Mouse (Mus musculus): Measurements from ENCODE around the gene Retsat. TPM values are rescaled to one million over a fixed set of nuclear protein-coding genes. Genes with fewer than 3 reads are reported as not detected.

Gene Retsat
- polyA plus RNA-seq, 1 experiment from 2014 or later, result 9.5 TPM

GRCm38 (mm10) chr6:72576041-72576440 is 22.2 kb upstream of the Retsat start:
- no peak overlapping the region for H3K4me3 ChIP-seq (ENCODE audit: low read depth, low read length)
- WGBS, result 98% methylated on average over 3 of the region's 3 CpGs
- H3K27me3 ChIP-seq (ENCODE audit: control insufficient read depth, insufficient read depth, low read length), result no peaks in the 10 kb centered on the region
- H3K9me3 ChIP-seq (replicated peaks; ENCODE audit: control insufficient read depth, low read length), result no peaks in the 10 kb centered on the region
- no peaks in the 10 kb centered on the region for H3K36me3 ChIP-seq (replicated peaks; ENCODE audit: control insufficient read depth, insufficient read depth, low read depth, low read length)
- no peak overlapping the region for H3K27ac ChIP-seq (replicated peaks; ENCODE audit: low read depth, low read length)
- DNase-seq (ENCODE audit: low spot score), result no peak
- no peak overlapping the region for H3K9ac ChIP-seq (replicated peaks; ENCODE audit: low read length)
- no peaks in the 10 kb centered on the region for H3K4me1 ChIP-seq (ENCODE audit: control insufficient read depth, insufficient read depth, low read length)
- H3K4me2 ChIP-seq (ENCODE audit: low read depth, low read length), result no peak overlapping the region
- ATAC-seq (replicated peaks; ENCODE audit: insufficient number of reproducible peaks, low FRiP score, low TSS enrichment, low read depth), result no peak

- Histone ChIP-seq H3K36me3 (replicated peaks; ENCODE audit: control insufficient read depth, insufficient read depth, low read depth, low read length) (no peaks in the 10 kb centered on the region), H3K4me1 (ENCODE audit: control insufficient read depth, insufficient read depth, low read length) (no peaks in the 10 kb centered on the region), H3K4me2 (ENCODE audit: low read depth, low read length) (no peak overlapping the region), H3K9ac (replicated peaks; ENCODE audit: low read length) (no peak overlapping the region), H3K9me3 (replicated peaks; ENCODE audit: control insufficient read depth, low read length) (no peaks in the 10 kb centered on the region), H3K4me3 (ENCODE audit: low read depth, low read length) (no peak overlapping the region), H3K27ac (replicated peaks; ENCODE audit: low read depth, low read length) (no peak overlapping the region), H3K27me3 (ENCODE audit: control insufficient read depth, insufficient read depth, low read length) (no peaks in the 10 kb centered on the region)
- ATAC-seq (replicated peaks; ENCODE audit: insufficient number of reproducible peaks, low FRiP score, low TSS enrichment, low read depth) (no peak), DNase-seq (ENCODE audit: low spot score) (peak; percentile 23)
- WGBS, result 74% methylated on average over 11 of the region's 11 CpGs
Measured at GRCm38 (mm10) chr6:72581625-72582382, 16.5 kb upstream of the Retsat start.

GRCm38 (mm10) chr6:72583211-72583839 is 14.9 kb upstream of the Retsat start:
- Histone ChIP-seq H3K9me3 (replicated peaks; ENCODE audit: control insufficient read depth, low read length) (no peaks in the 10 kb centered on the region), H3K4me3 (ENCODE audit: low read depth, low read length) (no peak overlapping the region), H3K27ac (replicated peaks; ENCODE audit: low read depth, low read length) (no peak overlapping the region), H3K4me1 (ENCODE audit: control insufficient read depth, insufficient read depth, low read length) (no peaks in the 10 kb centered on the region), H3K9ac (replicated peaks; ENCODE audit: low read length) (no peak overlapping the region), H3K36me3 (replicated peaks; ENCODE audit: control insufficient read depth, insufficient read depth, low read depth, low read length) (no peaks in the 10 kb centered on the region), H3K27me3 (ENCODE audit: control insufficient read depth, insufficient read depth, low read length) (no peaks in the 10 kb centered on the region), H3K4me2 (ENCODE audit: low read depth, low read length) (no peak overlapping the region)
- no peak for DNase-seq (ENCODE audit: low spot score)
- ATAC-seq (replicated peaks; ENCODE audit: insufficient number of reproducible peaks, low FRiP score, low TSS enrichment, low read depth), result no peak
- 91% methylated on average over 4 of the region's 4 CpGs for WGBS

DNA sequence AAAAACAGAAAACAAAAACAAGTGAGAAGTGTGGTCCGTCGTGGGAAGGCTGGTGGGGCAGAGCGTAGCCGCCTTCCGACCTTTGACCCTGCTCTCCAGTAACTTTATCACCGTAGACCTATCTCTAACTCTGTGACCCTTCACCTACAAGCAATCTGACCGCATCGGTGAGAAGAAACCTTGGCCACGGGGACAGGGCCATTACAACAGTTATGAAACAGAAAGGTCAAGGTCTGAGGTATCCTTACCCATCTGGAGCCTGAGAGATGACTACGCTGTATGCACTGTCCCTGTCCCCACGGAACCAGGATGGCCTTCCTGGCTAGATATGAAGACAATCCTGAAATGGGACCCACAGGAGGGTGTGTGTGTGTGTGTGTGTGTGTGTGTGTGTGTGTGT is 14.1 kb upstream of the Retsat start:
- Histone ChIP-seq H3K27ac (replicated peaks; ENCODE audit: low read depth, low read length) (no peak overlapping the region), H3K9ac (replicated peaks; ENCODE audit: low read length) (no peak overlapping the region), H3K4me1 (ENCODE audit: control insufficient read depth, insufficient read depth, low read length) (no peaks in the 10 kb centered on the region), H3K27me3 (ENCODE audit: control insufficient read depth, insufficient read depth, low read length) (no peaks in the 10 kb centered on the region), H3K4me2 (ENCODE audit: low read depth, low read length) (no peak overlapping the region), H3K9me3 (replicated peaks; ENCODE audit: control insufficient read depth, low read length) (no peaks in the 10 kb centered on the region), H3K36me3 (replicated peaks; ENCODE audit: control insufficient read depth, insufficient read depth, low read depth, low read length) (no peaks in the 10 kb centered on the region), H3K4me3 (ENCODE audit: low read depth, low read length) (no peak overlapping the region)
- 75% methylated on average over 11 of the region's 11 CpGs for WGBS
- DNase-seq (ENCODE audit: low spot score) (no peak), ATAC-seq (replicated peaks; ENCODE audit: insufficient number of reproducible peaks, low FRiP score, low TSS enrichment, low read depth) (no peak)

- no peaks in the 10 kb centered on the region for H3K27me3 ChIP-seq (ENCODE audit: control insufficient read depth, insufficient read depth, low read length)
- no peak for DNase-seq (ENCODE audit: low spot score)
- no peak overlapping the region for H3K4me2 ChIP-seq (ENCODE audit: low read depth, low read length)
- no peaks in the 10 kb centered on the region for H3K36me3 ChIP-seq (replicated peaks; ENCODE audit: control insufficient read depth, insufficient read depth, low read depth, low read length)
- no peak overlapping the region for H3K4me3 ChIP-seq (ENCODE audit: low read depth, low read length)
- H3K9ac ChIP-seq (replicated peaks; ENCODE audit: low read length), result no peak overlapping the region
- H3K9me3 ChIP-seq (replicated peaks; ENCODE audit: control insufficient read depth, low read length), result no peaks in the 10 kb centered on the region
- WGBS, result 73% methylated on average over 3 of the region's 3 CpGs
- H3K4me1 ChIP-seq (ENCODE audit: control insufficient read depth, insufficient read depth, low read length), result no peaks in the 10 kb centered on the region
- no peak overlapping the region for H3K27ac ChIP-seq (replicated peaks; ENCODE audit: low read depth, low read length)
- ATAC-seq (replicated peaks; ENCODE audit: insufficient number of reproducible peaks, low FRiP score, low TSS enrichment, low read depth), result no peak
Measured at GRCm38 (mm10) chr6:72586701-72587100, 11.6 kb upstream of the Retsat start.

- H3K27ac ChIP-seq (replicated peaks; ENCODE audit: low read depth, low read length), result no peak overlapping the region
- DNase-seq (ENCODE audit: low spot score) (no peak), ATAC-seq (replicated peaks; ENCODE audit: insufficient number of reproducible peaks, low FRiP score, low TSS enrichment, low read depth) (no peak)
- no peak overlapping the region for H3K4me2 ChIP-seq (ENCODE audit: low read depth, low read length)
- H3K4me1 ChIP-seq (ENCODE audit: control insufficient read depth, insufficient read depth, low read length), result no peaks in the 10 kb centered on the region
- H3K4me3 ChIP-seq (ENCODE audit: low read depth, low read length), result no peak overlapping the region
- no peaks in the 10 kb centered on the region for H3K9me3 ChIP-seq (replicated peaks; ENCODE audit: control insufficient read depth, low read length)
- no peak overlapping the region for H3K9ac ChIP-seq (replicated peaks; ENCODE audit: low read length)
- no peaks in the 10 kb centered on the region for H3K36me3 ChIP-seq (replicated peaks; ENCODE audit: control insufficient read depth, insufficient read depth, low read depth, low read length)
- no peaks in the 10 kb centered on the region for H3K27me3 ChIP-seq (ENCODE audit: control insufficient read depth, insufficient read depth, low read length)
Measured at GRCm38 (mm10) chr6:72588307-72588706, 10.0 kb upstream of the Retsat start.

DNA sequence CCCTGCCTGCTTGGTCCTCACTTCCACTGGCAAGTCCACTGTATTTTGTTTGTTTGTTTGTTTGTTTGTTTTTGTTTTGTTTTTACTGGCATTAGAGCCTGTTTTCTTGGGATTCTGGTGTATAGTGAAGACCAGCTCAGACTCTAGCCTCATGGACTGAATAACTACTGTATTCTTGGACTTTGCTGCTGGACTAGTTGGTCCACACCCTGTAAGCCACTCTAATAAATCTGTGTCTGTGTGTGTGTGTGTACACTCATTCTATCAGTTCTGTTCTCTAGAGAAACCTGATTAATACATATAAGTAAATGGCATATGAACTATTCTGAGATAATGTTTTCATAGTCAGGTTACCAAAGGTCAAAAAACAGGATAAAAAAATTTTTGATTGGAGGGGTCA is 8.2 kb upstream of the Retsat start:
- ATAC-seq (replicated peaks; ENCODE audit: insufficient number of reproducible peaks, low FRiP score, low TSS enrichment, low read depth) (no peak), DNase-seq (ENCODE audit: low spot score) (no peak)
- Histone ChIP-seq H3K4me1 (ENCODE audit: control insufficient read depth, insufficient read depth, low read length) (no peaks in the 10 kb centered on the region), H3K27ac (replicated peaks; ENCODE audit: low read depth, low read length) (no peak overlapping the region), H3K9ac (replicated peaks; ENCODE audit: low read length) (no peak overlapping the region), H3K27me3 (ENCODE audit: control insufficient read depth, insufficient read depth, low read length) (no peaks in the 10 kb centered on the region), H3K36me3 (replicated peaks; ENCODE audit: control insufficient read depth, insufficient read depth, low read depth, low read length) (no peaks in the 10 kb centered on the region), H3K9me3 (replicated peaks; ENCODE audit: control insufficient read depth, low read length) (no peaks in the 10 kb centered on the region), H3K4me2 (ENCODE audit: low read depth, low read length) (no peak overlapping the region), H3K4me3 (ENCODE audit: low read depth, low read length) (no peak overlapping the region)

DNA sequence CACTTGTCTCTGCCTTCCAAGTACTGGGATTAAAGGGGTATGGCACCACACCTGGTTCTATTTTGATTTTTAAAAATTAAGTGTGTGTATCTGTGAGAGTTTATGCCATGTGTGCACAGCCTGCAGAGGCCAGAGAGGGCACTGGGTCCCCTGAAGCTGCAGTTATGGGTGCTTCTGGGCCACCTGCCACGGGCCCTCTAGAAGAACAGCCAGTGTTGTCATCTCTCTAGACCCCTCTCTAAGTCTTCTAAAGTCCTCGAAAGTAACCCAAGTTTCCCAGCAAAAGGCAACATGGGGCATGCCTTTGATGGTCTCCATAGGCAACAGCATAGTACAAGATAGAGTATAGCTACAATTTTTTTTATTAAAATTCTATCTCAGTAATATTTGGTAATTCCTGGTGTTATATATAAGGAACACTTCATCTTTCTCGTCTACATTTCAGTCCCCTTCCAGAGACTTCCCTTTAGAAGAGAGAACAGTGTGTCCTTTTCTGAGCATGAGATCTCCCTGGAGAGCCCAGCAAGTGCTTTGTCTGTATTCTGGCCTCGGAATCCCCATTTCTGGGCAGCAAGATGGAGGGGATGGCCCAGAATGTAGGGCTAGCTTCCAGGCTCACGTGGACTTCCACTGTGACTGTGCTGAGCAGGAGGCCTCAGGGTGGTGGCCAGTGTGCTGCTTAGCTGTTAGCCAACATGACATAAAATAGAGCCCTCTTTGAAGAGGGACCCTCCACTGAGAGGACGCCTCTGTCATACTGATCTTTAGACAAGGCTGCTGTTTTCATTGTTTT is 5.1 kb upstream of the Retsat start:
- H3K27ac ChIP-seq (replicated peaks; ENCODE audit: low read depth, low read length), result no peak overlapping the region
- no peaks in the 10 kb centered on the region for H3K36me3 ChIP-seq (replicated peaks; ENCODE audit: control insufficient read depth, insufficient read depth, low read depth, low read length)
- H3K27me3 ChIP-seq (ENCODE audit: control insufficient read depth, insufficient read depth, low read length), result no peaks in the 10 kb centered on the region
- H3K4me3 ChIP-seq (ENCODE audit: low read depth, low read length), result no peak overlapping the region
- H3K9ac ChIP-seq (replicated peaks; ENCODE audit: low read length), result no peak overlapping the region
- H3K4me2 ChIP-seq (ENCODE audit: low read depth, low read length), result no peak overlapping the region
- H3K9me3 ChIP-seq (replicated peaks; ENCODE audit: control insufficient read depth, low read length), result no peaks in the 10 kb centered on the region
- ATAC-seq (replicated peaks; ENCODE audit: insufficient number of reproducible peaks, low FRiP score, low TSS enrichment, low read depth) (no peak), DNase-seq (ENCODE audit: low spot score) (no peak)
- 77% methylated on average over 6 of the region's 6 CpGs for WGBS
- H3K4me1 ChIP-seq (ENCODE audit: control insufficient read depth, insufficient read depth, low read length), result no peaks in the 10 kb centered on the region
